Mouse (Mus musculus) liver, adult (tissue): Measurements from ENCODE around the gene Gmds.

Source experiments
- GATA4 ChIP-seq: IDR thresholded peaks from 2 replicates; pipeline ENCODE4 v1.6.1; 2014; ENCODE audit warnings: mild to moderate bottlenecking, low read length; ENCODE audit not compliant: insufficient replicate concordance

Gmds gene

DNA sequence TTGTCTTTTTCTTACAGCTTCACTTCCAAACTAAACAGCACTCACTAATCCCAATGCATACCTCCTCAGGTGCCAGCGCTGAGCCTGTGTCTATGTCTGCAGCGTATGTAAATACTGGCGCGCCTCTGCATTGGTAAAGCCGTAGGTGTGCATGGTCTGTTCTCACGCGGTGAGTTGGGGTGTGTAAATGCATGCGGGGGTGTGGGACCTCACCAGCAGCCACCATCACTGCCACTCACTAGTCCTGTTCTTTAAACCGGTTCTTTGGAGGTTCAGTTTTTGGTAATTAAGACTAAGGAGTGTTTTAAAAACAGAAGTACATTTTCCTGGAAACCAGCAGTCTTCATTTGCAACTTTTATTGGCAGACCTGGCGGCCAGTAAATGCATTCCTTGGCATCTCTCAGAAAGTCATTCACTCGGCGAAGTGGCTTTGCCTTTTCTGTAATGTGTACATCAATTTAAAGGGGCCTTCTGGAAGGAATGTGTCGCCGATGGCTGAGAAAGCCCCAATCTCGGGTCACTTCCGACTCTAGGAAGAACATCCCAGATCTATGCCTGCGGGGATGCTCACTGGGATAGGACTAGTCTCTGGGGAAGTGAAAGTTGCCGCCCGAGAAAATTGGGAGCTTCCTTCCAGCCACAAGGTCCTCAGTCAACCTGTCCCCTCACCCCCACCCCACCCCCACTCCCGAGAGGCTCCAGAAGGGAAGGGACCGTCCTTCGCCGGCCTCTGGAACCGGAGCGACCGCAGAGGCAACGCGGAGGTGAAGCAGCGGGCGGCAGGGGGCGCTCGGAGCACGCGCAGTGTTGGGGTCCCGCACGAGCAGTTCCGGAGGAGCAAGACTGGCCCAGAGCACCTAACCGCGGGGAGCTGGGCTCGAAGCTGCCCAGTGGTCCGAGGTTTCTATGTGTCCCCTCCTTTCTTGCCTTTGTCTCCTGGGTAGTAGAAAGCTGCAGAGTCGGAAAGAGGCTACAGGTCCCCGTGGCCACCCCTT is 537.7 kb downstream of the Gmds start:
- no peak for TF ChIP-seq GATA4

DNA sequence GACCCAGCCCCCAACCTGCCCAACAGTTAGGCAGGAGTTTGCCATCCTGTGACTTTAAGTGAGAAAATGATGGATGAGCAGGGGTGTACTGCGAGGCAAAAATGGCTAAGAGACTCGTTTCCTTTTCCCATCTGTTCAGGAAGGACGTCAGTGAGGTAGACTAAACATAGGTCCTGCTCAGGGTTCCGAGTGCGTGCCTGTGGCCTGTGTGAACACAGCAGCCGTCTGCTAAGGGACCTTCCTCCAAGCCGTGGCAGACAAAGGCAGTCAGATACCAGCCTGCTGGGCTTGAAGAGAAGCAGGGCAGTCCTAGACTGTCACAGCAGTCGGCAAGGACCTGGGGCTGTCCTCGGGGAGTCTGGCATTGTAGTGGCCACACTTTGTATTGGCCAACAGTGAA is 540.5 kb downstream of the Gmds start:
- TF ChIP-seq GATA4 = no peak

DNA sequence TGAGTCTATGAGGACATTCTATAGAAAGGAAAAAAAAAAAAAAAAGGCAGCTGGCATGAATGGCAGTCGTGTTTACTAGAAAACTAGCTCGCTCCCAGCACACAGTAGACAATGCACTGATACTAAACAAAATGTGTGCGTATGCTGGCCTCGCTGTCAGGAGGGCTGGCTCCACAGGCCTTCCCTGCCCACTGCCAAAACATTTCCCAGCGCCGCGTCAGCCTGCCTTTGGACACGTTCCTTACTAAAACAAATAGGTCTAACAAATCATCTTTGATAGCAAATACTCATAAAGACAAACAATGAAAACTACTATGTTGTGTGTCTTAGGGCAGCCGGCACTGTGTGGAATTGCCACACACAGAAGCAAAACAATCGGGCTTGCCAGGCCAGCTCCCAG is 541.2 kb downstream of the Gmds start:
- no peak for TF ChIP-seq GATA4

DNA sequence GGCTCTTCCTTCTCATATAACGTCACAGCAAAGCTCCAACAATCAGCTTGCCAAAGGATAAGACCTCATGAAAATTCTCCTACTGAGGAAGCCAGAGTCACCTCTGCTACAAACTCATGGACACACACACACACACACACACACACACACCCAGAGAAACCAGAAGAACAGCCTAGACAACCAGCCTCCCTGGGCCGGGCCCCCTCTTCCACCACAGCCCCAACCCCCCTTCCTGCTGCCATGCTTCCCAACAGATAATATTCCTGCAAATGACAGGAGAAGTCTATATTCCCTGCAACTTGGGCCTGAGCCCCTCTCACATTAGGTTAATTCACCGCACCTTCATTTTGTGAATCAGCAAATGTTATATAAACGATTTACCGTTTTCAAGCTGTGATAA is 545.4 kb downstream of the Gmds start:
- TF ChIP-seq GATA4 = no peak

DNA sequence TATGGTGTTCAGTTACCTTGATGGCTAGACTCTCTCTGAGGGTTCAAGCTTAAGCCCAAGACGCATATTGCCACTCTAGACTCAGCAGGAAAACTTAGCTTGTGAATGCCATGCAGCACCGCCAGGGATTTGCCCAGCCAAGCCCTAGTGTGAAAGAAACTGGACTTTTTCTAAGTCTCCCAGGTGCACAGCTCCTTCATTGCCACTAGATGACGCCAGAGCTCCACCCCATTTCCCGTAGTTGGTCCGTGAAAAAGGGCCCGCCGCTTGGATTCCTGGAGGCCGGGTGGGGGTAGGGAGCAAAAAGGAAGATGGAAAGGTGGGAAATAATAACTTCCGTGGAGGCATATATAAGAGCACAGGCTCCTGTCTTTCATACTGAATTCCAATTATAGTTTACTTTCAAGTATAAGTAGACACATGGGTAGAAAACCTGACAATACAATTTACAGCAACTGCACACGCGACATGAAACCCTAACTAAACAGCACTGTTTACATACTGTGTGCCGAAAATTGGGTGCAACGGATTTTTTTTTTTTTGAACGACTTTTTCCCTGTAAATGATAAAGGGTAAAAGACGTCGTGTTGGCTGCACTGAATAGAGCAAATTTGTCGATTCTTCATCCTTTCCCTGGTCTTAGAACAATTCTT is 545.9 kb downstream of the Gmds start:
- no peak for TF ChIP-seq GATA4

DNA sequence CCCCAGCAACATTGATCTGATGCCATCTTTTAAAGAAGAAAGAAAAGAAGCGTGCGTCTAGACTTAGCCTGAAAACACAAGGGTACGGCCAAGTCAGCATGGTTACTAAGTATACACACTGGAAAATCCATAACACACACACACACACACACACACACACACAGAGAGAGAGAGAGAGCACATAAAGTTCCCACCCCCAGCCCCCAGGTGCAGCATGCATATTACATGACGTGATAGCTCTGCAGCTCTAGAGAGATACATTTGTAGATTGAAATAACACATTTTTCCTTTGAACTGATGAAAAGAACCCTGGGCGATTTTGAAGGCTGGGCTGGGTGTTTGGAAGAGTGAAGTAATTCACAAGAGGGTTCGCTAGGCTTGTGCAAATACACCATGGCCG is 553.8 kb downstream of the Gmds start:
- no peak for TF ChIP-seq GATA4

DNA sequence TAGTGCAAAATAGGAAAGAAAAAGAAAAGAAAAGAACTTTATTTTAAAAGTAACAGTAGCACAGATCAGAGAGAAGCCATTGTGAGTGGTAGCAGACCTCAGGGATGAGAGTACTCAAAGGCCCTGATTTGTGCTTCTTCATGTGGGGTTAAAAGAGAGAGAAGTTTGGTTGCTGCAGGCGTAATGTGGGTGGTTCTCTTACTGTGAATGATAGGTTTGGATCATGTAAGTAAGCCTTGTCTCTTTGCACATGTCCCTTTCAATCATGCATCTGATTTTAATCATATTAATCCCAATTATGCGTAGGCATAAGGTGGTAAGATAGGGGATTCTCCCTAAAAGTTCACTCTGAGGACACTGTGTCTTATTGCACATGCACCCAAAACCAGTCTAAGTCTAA is 556.5 kb downstream of the Gmds start:
- no peak for TF ChIP-seq GATA4

DNA sequence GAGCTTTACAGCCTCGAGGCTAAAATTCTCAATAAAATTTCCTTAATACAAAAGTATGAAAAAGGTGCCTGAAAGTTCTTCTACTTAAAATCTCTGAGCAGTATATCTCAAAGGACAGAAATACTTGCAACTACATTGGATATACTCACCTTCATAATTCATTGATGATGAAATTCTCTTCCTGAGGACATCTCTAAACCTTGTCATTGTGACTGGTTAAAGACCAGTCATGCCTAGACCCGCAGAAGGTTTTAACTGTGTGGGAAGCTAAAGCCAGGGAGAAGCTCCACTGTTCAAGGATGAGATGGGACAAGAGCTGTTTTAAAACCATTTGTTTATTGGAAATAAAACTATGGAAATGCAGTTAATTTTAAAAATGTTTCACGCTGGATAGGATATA is 558.2 kb downstream of the Gmds start:
- no peak for TF ChIP-seq GATA4

DNA sequence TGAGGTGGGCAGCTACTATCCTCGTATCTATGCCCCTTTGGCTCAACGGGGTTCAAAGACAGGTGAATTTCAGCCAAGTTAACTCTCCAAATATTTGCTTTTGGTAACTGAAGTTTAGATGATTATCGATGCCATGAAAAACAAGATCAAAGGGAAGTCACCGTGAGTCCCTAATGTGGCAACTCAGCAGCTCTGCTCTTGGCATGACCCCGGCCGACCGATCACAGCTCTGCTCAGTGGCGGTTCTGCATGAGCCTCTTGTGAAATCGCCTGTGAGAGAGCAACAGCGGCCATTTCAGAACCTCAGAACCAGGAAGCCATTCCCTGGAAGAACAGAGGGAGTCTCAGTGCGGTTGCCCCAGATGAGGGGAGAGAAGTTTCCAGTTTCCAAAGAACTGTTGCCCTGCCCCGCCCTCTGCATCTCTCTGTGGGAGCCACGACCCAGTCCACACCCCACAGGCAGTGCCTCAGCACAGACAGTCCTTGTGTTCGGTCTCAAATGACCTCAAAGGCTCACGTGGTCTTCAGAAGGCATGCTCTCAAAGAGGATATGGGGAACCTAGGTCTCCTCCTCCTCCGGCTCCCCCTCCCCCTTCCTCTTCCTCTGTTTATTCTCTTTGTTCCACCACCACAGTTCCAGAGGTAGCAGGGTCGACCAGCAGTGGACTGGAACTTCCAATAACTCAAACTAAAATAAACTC is 559.1 kb downstream of the Gmds start:
- peak; percentile 42; the same call in 1 of the 2 replicates for TF ChIP-seq GATA4

DNA sequence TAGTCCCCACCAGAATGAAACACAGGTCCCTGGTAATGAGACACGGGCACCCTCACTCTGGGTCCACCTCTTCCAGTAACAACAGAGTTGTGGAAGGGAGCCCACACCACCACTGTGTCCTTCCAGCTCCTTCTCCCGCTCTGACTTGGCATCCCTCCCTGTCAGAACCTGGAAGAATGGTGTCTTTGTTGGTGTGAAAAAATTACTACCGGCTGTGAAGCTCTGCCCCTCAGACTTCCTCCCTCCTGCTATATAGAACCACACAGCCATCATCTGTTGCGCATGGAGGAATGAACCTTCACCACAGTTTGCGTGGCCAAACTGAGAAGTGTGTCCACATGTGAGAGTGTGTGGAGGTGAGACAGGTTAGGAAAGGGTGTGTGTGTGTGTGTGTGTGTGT is 562.8 kb downstream of the Gmds start:
- TF ChIP-seq GATA4 = no peak

DNA sequence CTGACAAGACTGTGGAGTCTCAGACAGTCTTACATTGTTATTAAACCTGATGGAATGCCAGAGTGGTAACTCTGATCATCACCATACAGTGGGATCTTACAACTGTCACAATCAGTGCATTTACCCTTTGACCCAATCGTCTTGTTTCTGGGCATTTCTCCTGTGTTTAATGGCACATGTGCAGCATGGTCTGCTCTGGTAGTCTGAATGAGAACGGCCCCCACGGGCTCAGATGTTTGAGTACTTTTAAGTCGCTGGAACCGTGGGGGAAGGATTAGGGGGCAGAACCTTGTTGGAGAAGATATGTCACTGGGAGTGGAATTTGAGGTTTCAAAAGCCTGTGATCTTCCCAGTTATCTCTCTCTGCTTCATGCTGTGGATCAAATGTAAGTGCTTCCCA is 565.7 kb downstream of the Gmds start:
- no peak for TF ChIP-seq GATA4
